Mouse (Mus musculus): Measurements from ENCODE around the gene Dhrs7b.

The Dhrs7b gene

GRCm38 (mm10) chr11:60895915-60896314, 65.5 kb downstream of the Dhrs7b start:
- no peak for DNase-seq (ENCODE audit: low read depth, low spot score)

GRCm38 (mm10) chr11:60902001-60902400, 71.6 kb downstream of the Dhrs7b start:
- no peak for DNase-seq (ENCODE audit: low read depth, low spot score)

GRCm38 (mm10) chr11:60902486-60902885, 72.1 kb downstream of the Dhrs7b start:
- DNase-seq (ENCODE audit: low read depth, low spot score): no peak

GRCm38 (mm10) chr11:60903661-60904061, 73.2 kb downstream of the Dhrs7b start:
- DNase-seq (ENCODE audit: low read depth, low spot score): no peak

- no peak for DNase-seq (ENCODE audit: low read depth, low spot score)
Observed at GRCm38 (mm10) chr11:60905407-60906120, 75.1 kb downstream of the Dhrs7b start.

- DNase-seq (ENCODE audit: low read depth, low spot score): no peak
Observed at GRCm38 (mm10) chr11:60906449-60906848, 76.0 kb downstream of the Dhrs7b start.

- no peak for DNase-seq (ENCODE audit: low read depth, low spot score)
Observed at GRCm38 (mm10) chr11:60908073-60908472, 77.6 kb downstream of the Dhrs7b start.

GRCm38 (mm10) chr11:60909626-60910025, 79.2 kb downstream of the Dhrs7b start:
- DNase-seq (ENCODE audit: low read depth, low spot score): no peak
